ENCODE assay signal across 8 mouse cellular contexts in genomic region chr8:126662151-126662550, GRCm38 (mm10).
A peak's percentile ranks its signal among the peaks of the same experiment; 100 is the strongest.
DNase-seq lines count a peak whose midpoint lies in the region; ATAC-seq and TF ChIP-seq lines count a peak whose summit lies in the region.

No protein-coding gene starts in this region.

- no peak for TF ChIP-seq POLR2A in spleen, adult 2 months (IDR thresholded peaks at IDR 0.05; ENCODE audit: low read depth, low read length)

- no peak for ATAC-seq in stomach, embryonic 16.5 days (ENCODE audit: insufficient read depth, low FRiP score)

- H3K4me2 ChIP-seq in stomach, embryonic 16.5 days (ENCODE audit: low read depth, low read length) = no peak overlapping the region

- WGBS in spleen, adult 2 months = 64% methylated on average over 5 of the region's 5 CpGs
- 25% methylated on average over 5 of the region's 5 CpGs for WGBS in stomach, embryonic 16.5 days

- no peaks in the 10 kb centered on the region for H3K27me3 ChIP-seq in spleen, adult 2 months (ENCODE audit: control insufficient read depth, insufficient read depth, low read length)
- no peaks in the 10 kb centered on the region for H3K27me3 ChIP-seq in stomach, embryonic 16.5 days (ENCODE audit: control insufficient read depth, insufficient read depth, low read length)

- DNase-seq in cerebellum, adult 9-11 months = peak; percentile 15
- no peak for DNase-seq in cerebellum, postnatal 10 days
- no peak for DNase-seq in spleen, adult 2 months (ENCODE audit: low read depth in 1 of 2, low spot score in 2 of 2)
- DNase-seq in spleen, postnatal 4 days (ENCODE audit: low spot score in 2 of 2) = no peak
- DNase-seq in kidney, postnatal 14 days = peak; percentile 38
- no peak for DNase-seq in urinary bladder, adult 2 months (ENCODE audit: low spot score)
- no peak for DNase-seq in cerebellum, adult 11 months

- H3K36me3 ChIP-seq in spleen, adult 2 months (ENCODE audit: control insufficient read depth, insufficient read depth, low read length) = no peaks in the 10 kb centered on the region
- H3K36me3 ChIP-seq in stomach, embryonic 16.5 days (ENCODE audit: control insufficient read depth, insufficient read depth, low read length) = no peaks in the 10 kb centered on the region

- peaks cover 29% of the 10 kb centered on the region; the same call in 1 of the 2 replicates for H3K4me1 ChIP-seq in spleen, adult 2 months (ENCODE audit: control insufficient read depth, insufficient read depth, insufficient read length)
- H3K4me1 ChIP-seq in stomach, embryonic 16.5 days (ENCODE audit: control insufficient read depth, insufficient read depth, low read length) = peaks cover 72% of the 10 kb centered on the region

- no peak for TF ChIP-seq CTCF in spleen, adult 2 months (IDR thresholded peaks at IDR 0.05; ENCODE audit: extremely low read depth, insufficient read depth, insufficient read length, insufficient replicate concordance)

- no peak overlapping the region for H3K4me3 ChIP-seq in spleen, adult 2 months (ENCODE audit: extremely low read depth, insufficient read depth, insufficient read length)
- no peak overlapping the region for H3K4me3 ChIP-seq in stomach, embryonic 16.5 days (replicated peaks; ENCODE audit: low read length)

- no peaks in the 10 kb centered on the region for H3K9me3 ChIP-seq in stomach, embryonic 16.5 days (replicated peaks; ENCODE audit: control insufficient read depth, low read length)

- no peak overlapping the region for H3K9ac ChIP-seq in stomach, embryonic 16.5 days (ENCODE audit: low read length)

- H3K27ac ChIP-seq in spleen, adult 2 months (ENCODE audit: insufficient read depth, low read length) = peak overlapping the region; percentile 46
- peak overlapping the region; percentile 89 for H3K27ac ChIP-seq in stomach, embryonic 16.5 days (ENCODE audit: low read length)

Comparison
In these comparisons a context has a peak if more than half of its experiments do, and no peak if none do; other contexts are left out.
1. DNase-seq: peak in cerebellum, adult 9-11 months (single experiment) and kidney, postnatal 14 days (single experiment); none in cerebellum, postnatal 10 days (0 of 2), spleen, adult 2 months (0 of 2), spleen, postnatal 4 days (0 of 2), urinary bladder, adult 2 months (single experiment) and cerebellum, adult 11 months (single experiment).